Mouse (Mus musculus) myocyte (in vitro differentiated cells): ENCODE results near the gene Gemin4.

Experiments used
- POLR2A ChIP-seq: IDR thresholded peaks from one replicate; pipeline ENCODE4 v1.6.1; 2011; ENCODE audit warnings: low read depth, mild to moderate bottlenecking, control low read depth, moderate library complexity; ENCODE audit not compliant: insufficient read length
- POLR2AphosphoS2 ChIP-seq: IDR thresholded peaks from one replicate; pipeline ENCODE4 v1.6.1; 2011; ENCODE audit warnings: low read depth, control low read depth; ENCODE audit not compliant: insufficient read length
- USF1 ChIP-seq: IDR thresholded peaks from one replicate; pipeline ENCODE4 v1.6.1; 2011; ENCODE audit warnings: low read depth, mild to moderate bottlenecking, control low read depth, moderate library complexity

DNA sequence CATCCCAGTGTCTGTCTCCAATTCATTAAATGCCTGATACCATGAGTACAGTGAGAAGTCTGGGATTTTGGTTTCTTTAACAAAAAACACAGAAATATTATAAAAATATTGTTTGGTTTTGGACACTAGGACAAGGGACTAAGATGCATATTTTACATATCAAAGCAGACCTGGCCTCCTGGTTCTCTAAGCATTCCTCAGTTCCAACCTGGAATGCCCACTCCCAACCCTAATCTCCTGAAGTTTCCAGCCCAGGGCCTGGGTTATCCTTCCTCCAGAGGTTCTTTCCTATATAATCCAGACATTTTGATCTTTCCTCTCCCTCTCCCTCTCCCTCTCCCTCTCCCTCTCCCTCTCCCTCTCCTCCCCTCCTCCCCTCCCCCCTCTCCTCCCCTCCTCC is 7.6 kb upstream of the Gemin4 start:
- TF ChIP-seq POLR2A (no peak), POLR2AphosphoS2 (no peak), USF1 (no peak)
